27 mouse cellular contexts compared by ENCODE assay signal in genomic region chr4:124332416-124332815, GRCm38 (mm10).
A peak's percentile ranks its signal among the peaks of the same experiment; 100 is the strongest.
DNase-seq lines count a peak whose midpoint lies in the region; ATAC-seq and TF ChIP-seq lines count a peak whose summit lies in the region.
"Had no signal": no experiment of that assay in that cellular context is flagged by ENCODE, and none has a peak within 500 bp of the region (broad histone marks: within the 10 kb centered on the region; RNA-seq: fewer than 3 reads in every experiment).

No protein-coding gene starts in this region.

- no peak for ATAC-seq in forebrain, embryonic 11.5 days (replicated peaks; ENCODE audit: low FRiP score)
- no peak for ATAC-seq in forebrain, embryonic 12.5 days (ENCODE audit: low FRiP score)
- ATAC-seq: forebrain, embryonic 14.5 days; forebrain, postnatal 0 days; hindbrain, postnatal 0 days; inflammation-experienced regulatory T-cells, adult 6 months had no signal

- DNase-seq in forebrain, embryonic 11.5 days (ENCODE audit: low spot score): peak; percentile 45
- DNase-seq in ES-CJ7 (ENCODE audit: low read depth, low spot score): peak; percentile 16
- DNase-seq in adrenal gland, postnatal 14 days: no peak
- DNase-seq in thymus, postnatal 4 days: no peak
- no peak for DNase-seq in kidney, adult 18-20 months
- DNase-seq: adrenal gland, adult 2 months; adrenal gland, postnatal 25 days; cerebellum, adult 11-12 months; cerebellum, adult 8-10 months; cerebellum, postnatal 10 days; cerebellum, postnatal 36 days; embryo, embryonic 11 days; forebrain, postnatal 0 days; gastrocnemius, adult 2 months; gastrocnemius, postnatal 14 days; heart, postnatal 14 days; heart, postnatal 4 days had no signal

- H3K27ac ChIP-seq in forebrain, embryonic 11.5 days (ENCODE audit: low read depth, low read length): no peak overlapping the region
- no peak overlapping the region for H3K27ac ChIP-seq in forebrain, embryonic 12.5 days
- H3K27ac ChIP-seq in testis, adult 2 months (ENCODE audit: control insufficient read depth, insufficient read depth, low read depth, low read length): no peak overlapping the region; the same call in 1 of the 2 replicates
- H3K27ac ChIP-seq: embryonic facial prominence, embryonic 10.5 days; embryonic facial prominence, embryonic 13.5 days; gastrocnemius, adult 2 months; heart, embryonic 13.5 days; hindbrain, embryonic 14.5 days; hindbrain, postnatal 0 days had no signal

- no peaks in the 10 kb centered on the region; the same call in 1 of the 2 replicates for H3K9me3 ChIP-seq in forebrain, embryonic 11.5 days (ENCODE audit: control insufficient read depth, low read length)
- H3K9me3 ChIP-seq in forebrain, embryonic 12.5 days: peaks cover 4% of the 10 kb centered on the region; the same call in 1 of the 2 replicates
- H3K9me3 ChIP-seq: embryonic facial prominence, embryonic 10.5 days; embryonic facial prominence, embryonic 13.5 days had no signal

- no peaks in the 10 kb centered on the region for H3K36me3 ChIP-seq in forebrain, embryonic 11.5 days (ENCODE audit: control insufficient read depth, insufficient read depth, low read length)
- no peaks in the 10 kb centered on the region for H3K36me3 ChIP-seq in forebrain, embryonic 12.5 days (replicated peaks)
- no peaks in the 10 kb centered on the region for H3K36me3 ChIP-seq in testis, adult 2 months (ENCODE audit: control insufficient read depth, insufficient read depth, low read length)
- H3K36me3 ChIP-seq: embryonic facial prominence, embryonic 10.5 days; embryonic facial prominence, embryonic 13.5 days; heart, embryonic 13.5 days had no signal

- H3K4me2 ChIP-seq in forebrain, embryonic 11.5 days (ENCODE audit: low read depth, low read length, severe bottlenecking): no peak overlapping the region
- H3K4me2 ChIP-seq in forebrain, embryonic 12.5 days: no peak overlapping the region
- H3K4me2 ChIP-seq: embryonic facial prominence, embryonic 13.5 days; heart, embryonic 13.5 days; hindbrain, embryonic 14.5 days had no signal

- peak; percentile 67; the same call in 1 of the 2 replicates for TF ChIP-seq POLR2A in testis, adult 2 months (IDR thresholded peaks at IDR 0.05; ENCODE audit: control insufficient read depth, low read depth, low read length)

- no peak overlapping the region for H3K9ac ChIP-seq in forebrain, embryonic 11.5 days (ENCODE audit: low read length)
- H3K9ac ChIP-seq in forebrain, embryonic 12.5 days: no peak overlapping the region
- H3K9ac ChIP-seq: embryonic facial prominence, embryonic 13.5 days; forebrain, postnatal 0 days; heart, embryonic 13.5 days; hindbrain, embryonic 14.5 days had no signal

- H3K4me3 ChIP-seq in forebrain, embryonic 11.5 days (ENCODE audit: low read depth, low read length): no peak overlapping the region
- no peak overlapping the region for H3K4me3 ChIP-seq in forebrain, embryonic 12.5 days (replicated peaks)
- peak overlapping the region; percentile 85 for H3K4me3 ChIP-seq in testis, adult 2 months (ENCODE audit: control insufficient read depth, low read depth, low read length)
- H3K4me3 ChIP-seq: embryonic facial prominence, embryonic 10.5 days; embryonic facial prominence, embryonic 13.5 days; erythroblast, embryonic 14.5 days; gastrocnemius, adult 2 months; heart, embryonic 13.5 days had no signal

- no peak for TF ChIP-seq CTCF in testis, adult 2 months (IDR thresholded peaks at IDR 0.05; ENCODE audit: control insufficient read depth, insufficient read depth, insufficient replicate concordance, low read depth, low read length)

- no peaks in the 10 kb centered on the region; the same call in 1 of the 2 replicates for H3K4me1 ChIP-seq in forebrain, embryonic 11.5 days (replicated peaks; ENCODE audit: control insufficient read depth, insufficient read depth, low read length)
- peaks cover 14% of the 10 kb centered on the region for H3K4me1 ChIP-seq in forebrain, embryonic 12.5 days
- H3K4me1 ChIP-seq in testis, adult 2 months (ENCODE audit: control insufficient read depth, insufficient read depth, low read length): no peaks in the 10 kb centered on the region
- H3K4me1 ChIP-seq: embryonic facial prominence, embryonic 10.5 days; embryonic facial prominence, embryonic 13.5 days; heart, embryonic 13.5 days had no signal

- 94% methylated on average over 12 of the region's 12 CpGs for WGBS in forebrain, embryonic 11.5 days
- WGBS in forebrain, embryonic 12.5 days: 95% methylated on average over 12 of the region's 12 CpGs

- H3K27me3 ChIP-seq in forebrain, embryonic 11.5 days (ENCODE audit: control insufficient read depth, insufficient read depth, low read length): 0 out of 2 replicates have a peak, but pooled peaks cover 2% of the 10 kb centered on the region
- H3K27me3 ChIP-seq in forebrain, embryonic 12.5 days: peaks cover 28% of the 10 kb centered on the region
- no peaks in the 10 kb centered on the region for H3K27me3 ChIP-seq in testis, adult 2 months (ENCODE audit: control insufficient read depth, insufficient read depth, low read length)
- H3K27me3 ChIP-seq: embryonic facial prominence, embryonic 13.5 days; heart, embryonic 13.5 days had no signal

Comparison
In these comparisons a context has a peak if more than half of its experiments do, and no peak if none do; other contexts are left out.
1. DNase-seq: peak in forebrain, embryonic 11.5 days (single experiment) and ES-CJ7 (single experiment); none in adrenal gland, postnatal 14 days (single experiment), thymus, postnatal 4 days (single experiment) and kidney, adult 18-20 months (single experiment).